Mouse (Mus musculus) heart, postnatal 14 days (tissue): Measurements from ENCODE around the gene E130309D02Rik. TPM values are rescaled to one million over a fixed set of nuclear protein-coding genes. Genes with fewer than 3 reads are reported as not detected.

ENCODE experiments used
- DNase-seq, 2 experiments: peaks; one replicate each; pipeline ENCODE4 v3.0.0; 2021 to 2022
- intact Hi-C: fragments of 180-260 bp; cut with DNase I; formaldehyde crosslinking; loops from one replicate; pipeline ENCODE4 v1.15.1; 2025
- total RNA-seq, 2 experiments: library from RNA; stranded (reverse); gene quantifications; 2 replicates each; pipeline ENCODE4 v1.2.3; 2021

Gene E130309D02Rik
- total RNA-seq, 2 experiments from 2014 or later, result 15.2 to 16.6 TPM

- DNase-seq, result no peak
- intact Hi-C loops, result loop anchor here (5.0 kb wide), 1 partner anchor 72 kb away; no protein-coding TSS in a partner anchor
Measured at GRCm38 (mm10) chr5:143314183-143314729, 904 bp downstream of the E130309D02Rik start.

- peak; percentile 73 to 86 for DNase-seq
- intact Hi-C loops, result loop anchor here (5.0 kb wide), 1 partner anchor 70 kb away; no protein-coding TSS in a partner anchor
Measured at GRCm38 (mm10) chr5:143311886-143312285, 3.3 kb downstream of the E130309D02Rik start.

GRCm38 (mm10) chr5:143309916-143310315 lies 5.2 kb downstream of the E130309D02Rik start:
- no peak for DNase-seq
- intact Hi-C loops, result loop anchor here (5.0 kb wide), 1 partner anchor 68 kb away; no protein-coding TSS in a partner anchor

DNA sequence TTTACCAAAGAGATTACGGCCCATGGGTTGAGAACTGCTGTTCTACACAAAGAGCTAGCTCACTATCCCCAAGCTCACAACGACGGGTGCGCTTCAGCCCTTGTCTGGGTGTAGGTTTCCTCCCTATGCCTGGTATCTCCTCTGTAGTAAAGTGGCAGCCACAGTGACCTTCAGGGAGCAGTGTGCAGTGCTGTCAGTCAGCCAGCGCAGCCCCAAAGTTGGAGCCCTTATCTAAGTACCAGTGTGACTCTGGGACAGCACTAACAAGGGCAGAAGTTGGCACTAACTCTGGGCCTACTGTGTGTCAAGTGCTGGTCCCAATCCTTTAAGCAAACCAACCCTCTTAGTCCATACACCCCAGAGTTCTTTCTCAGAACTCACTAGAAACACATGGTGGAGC lies 6.3 kb downstream of the E130309D02Rik start:
- DNase-seq, result peak; percentile 46 to 47

GRCm38 (mm10) chr5:143304251-143304650 lies 10.9 kb downstream of the E130309D02Rik start:
- intact Hi-C loops, result loop anchor here (5.0 kb wide), 1 partner anchor 122 kb away; the partner anchor contains the start of genes Rbak and Spdye4b
- no peak for DNase-seq

More for the DNA sequence above, 6.3 kb downstream of the E130309D02Rik start:
- intact Hi-C loops, result no loop called here

GRCm38 (mm10) chr5:143301296-143301695 lies 13.9 kb downstream of the E130309D02Rik start:
- intact Hi-C loops, result loop anchor here (5.0 kb wide), 1 partner anchor 119 kb away; the partner anchor contains the start of genes Rbak and Spdye4b
- DNase-seq, result peak in 1 of 2 experiments; percentile 24

GRCm38 (mm10) chr5:143299686-143300085 lies 15.5 kb downstream of the E130309D02Rik start:
- peak; percentile 29 to 67 for DNase-seq
- intact Hi-C loops, result loop anchor here (5.0 to 10.0 kb wide), 2 partner anchors 117 to 205 kb away; partner anchors contain the start of genes Rbak and Spdye4b

DNA sequence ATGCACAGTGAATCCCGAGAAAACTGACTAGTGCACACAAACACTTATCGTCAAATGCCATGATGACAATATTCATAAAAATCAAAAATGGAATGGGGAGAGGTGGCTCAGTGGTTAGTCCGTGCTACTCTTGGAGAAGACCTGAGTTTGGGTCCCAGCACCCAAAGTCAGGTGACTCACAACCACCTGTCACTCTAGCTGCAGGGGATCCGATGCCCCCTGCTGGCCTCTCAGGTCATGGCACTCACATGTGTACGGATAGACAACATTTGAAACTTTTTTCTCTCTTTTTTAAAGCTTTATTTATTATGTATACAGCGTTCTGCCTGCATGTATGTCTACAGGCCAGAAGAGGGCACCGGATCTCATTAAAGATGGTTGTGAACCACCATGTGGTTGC lies 16.8 kb downstream of the E130309D02Rik start:
- intact Hi-C loops, result loop anchor here (10.0 kb wide), 1 partner anchor 204 kb away; no protein-coding TSS in a partner anchor
- no peak for DNase-seq

GRCm38 (mm10) chr5:143297986-143298385 lies 17.2 kb downstream of the E130309D02Rik start:
- intact Hi-C loops, result loop anchor here (10.0 kb wide), 1 partner anchor 203 kb away; no protein-coding TSS in a partner anchor
- DNase-seq, result peak in 1 of 2 experiments; percentile 18

- DNase-seq, result no peak
- intact Hi-C loops, result loop anchor here (10.0 kb wide), 1 partner anchor 201 kb away; no protein-coding TSS in a partner anchor
Measured at GRCm38 (mm10) chr5:143295330-143295729, 19.8 kb downstream of the E130309D02Rik start.

DNA sequence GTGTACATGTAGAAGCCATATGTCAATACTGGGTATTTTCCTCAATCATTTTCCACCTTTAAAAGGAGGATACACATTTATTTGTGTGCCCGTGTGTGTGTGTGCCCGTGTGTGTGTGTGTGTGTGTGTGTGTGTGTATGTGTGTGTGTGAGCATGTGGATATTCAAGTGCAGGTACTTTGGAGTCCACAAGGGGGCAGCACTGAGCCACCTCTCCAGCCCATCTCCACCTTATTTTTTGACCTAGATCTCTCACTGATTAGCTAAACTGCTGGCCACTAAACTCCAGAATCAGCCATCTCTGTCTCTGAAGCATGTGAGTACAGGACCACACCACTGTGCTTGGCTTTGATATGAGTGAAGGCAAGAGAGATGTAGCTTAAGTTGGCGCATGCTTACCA lies 20.3 kb downstream of the E130309D02Rik start:
- intact Hi-C loops, result loop anchor here (10.0 kb wide), 1 partner anchor 200 kb away; no protein-coding TSS in a partner anchor
- DNase-seq, result no peak

DNA sequence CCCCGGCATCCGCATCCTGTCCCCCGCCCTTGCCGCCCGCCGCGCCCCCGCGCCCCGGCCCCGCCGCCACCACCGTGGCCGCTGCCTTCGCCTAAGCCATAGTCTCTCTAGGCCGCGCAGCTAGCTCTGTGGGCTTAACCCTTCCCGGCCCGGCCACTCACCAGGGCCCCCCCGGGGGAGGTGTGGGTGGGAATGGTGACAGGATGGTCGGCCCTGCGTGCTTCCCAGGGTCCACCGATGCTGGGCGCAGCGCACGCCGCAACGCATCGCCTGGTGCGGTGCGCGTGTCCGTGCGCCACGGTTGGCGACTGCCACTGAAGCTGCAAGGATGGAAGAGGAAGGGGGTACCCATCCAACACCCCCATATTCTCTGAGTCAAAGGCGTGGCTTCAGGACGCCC lies 21.8 kb downstream of the E130309D02Rik start, which contains the start of gene Zfp853:
Gene Zfp853 (minus strand): TSS at position 220 of the 400 bp plus-strand sequence.
- no peak for DNase-seq
- intact Hi-C loops, result loop anchor here (10.0 kb wide), 1 partner anchor 199 kb away; no protein-coding TSS in a partner anchor

- DNase-seq, result no peak
- intact Hi-C loops, result loop anchor here (10.0 kb wide), 1 partner anchor 198 kb away; no protein-coding TSS in a partner anchor
Measured at GRCm38 (mm10) chr5:143292879-143293278, 22.3 kb downstream of the E130309D02Rik start.

DNA sequence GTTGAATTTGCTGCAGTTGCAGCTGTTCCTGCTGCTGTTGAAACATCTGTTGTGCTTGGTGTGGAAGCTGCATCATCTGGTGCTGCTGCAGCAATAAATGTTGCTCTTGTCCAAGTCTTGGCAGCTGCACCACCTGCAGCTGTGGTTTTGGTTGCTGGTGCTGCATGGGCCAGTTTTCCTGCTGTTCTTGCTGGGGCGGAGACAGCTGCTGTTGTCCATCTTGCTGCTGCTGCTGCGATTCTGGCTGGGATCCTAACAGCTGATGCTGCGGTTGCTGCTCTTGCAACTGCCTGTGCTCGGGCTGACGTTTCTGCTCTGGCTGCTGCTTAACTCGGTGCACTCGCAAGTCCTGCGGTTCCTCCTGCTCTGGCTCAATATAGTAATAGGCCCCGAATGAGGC lies 25.9 kb downstream of the E130309D02Rik start:
- intact Hi-C loops, result no loop called here
- no peak for DNase-seq

DNA sequence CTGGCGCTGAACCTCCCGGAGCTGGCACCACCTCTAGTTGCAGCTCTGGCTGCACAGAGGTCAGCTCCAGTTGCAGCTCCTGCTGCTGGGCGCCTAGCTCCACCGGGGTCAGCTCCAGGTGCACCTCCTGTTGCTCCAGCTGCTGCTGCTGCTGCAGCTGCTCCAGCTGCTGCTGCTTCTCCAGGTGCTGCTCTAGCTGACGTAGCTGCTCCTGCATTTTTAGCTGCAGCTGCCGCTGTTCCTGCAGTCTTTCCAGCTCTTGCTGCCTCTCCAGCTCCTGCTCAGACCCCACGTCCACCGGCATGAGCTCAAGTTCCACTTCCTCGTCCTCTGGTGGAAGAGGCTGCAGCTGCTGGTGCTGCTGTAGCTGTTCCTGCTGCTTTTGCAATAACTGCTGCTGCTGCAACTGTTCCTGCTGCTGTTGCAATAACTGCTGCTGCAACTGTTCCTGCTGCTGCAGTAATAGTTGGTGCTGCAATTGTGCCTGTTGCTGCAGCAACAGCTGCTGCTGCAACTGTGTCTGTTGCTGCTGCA lies 26.7 kb downstream of the E130309D02Rik start:
- DNase-seq, result no peak
- intact Hi-C loops, result no loop called here

GRCm38 (mm10) chr5:143287774-143288328 lies 27.3 kb downstream of the E130309D02Rik start:
- intact Hi-C loops, result no loop called here
- DNase-seq, result no peak

- DNase-seq, result no peak
- intact Hi-C loops, result no loop called here
Measured at GRCm38 (mm10) chr5:143284762-143285161, 30.4 kb downstream of the E130309D02Rik start.

DNA sequence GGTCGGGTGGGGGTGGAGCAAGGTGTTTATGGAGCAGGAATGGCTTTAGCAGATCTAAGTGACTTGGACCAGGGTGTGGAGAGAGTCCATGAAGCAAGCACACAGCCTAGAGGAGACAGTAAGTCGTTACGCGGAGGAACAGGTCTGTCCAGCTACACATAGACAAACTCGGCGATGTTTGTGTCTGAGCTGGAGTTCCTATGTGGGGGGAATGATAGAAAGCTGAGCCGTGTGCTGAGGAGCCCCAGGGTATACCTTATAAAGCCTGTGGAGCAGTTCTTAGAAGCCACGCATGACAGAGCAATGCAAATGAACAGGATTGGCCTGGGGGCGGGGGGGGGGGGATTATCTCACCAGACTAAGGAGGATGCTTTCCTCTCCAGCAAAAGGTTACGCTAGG lies 35.9 kb downstream of the E130309D02Rik start:
- intact Hi-C loops, result no loop called here

GRCm38 (mm10) chr5:143275761-143276160 lies 39.4 kb downstream of the E130309D02Rik start:
- no peak for DNase-seq
- intact Hi-C loops, result no loop called here

More for the DNA sequence above, 35.9 kb downstream of the E130309D02Rik start:
- no peak for DNase-seq

GRCm38 (mm10) chr5:143272540-143273330 lies 42.4 kb downstream of the E130309D02Rik start:
- no peak for DNase-seq
- intact Hi-C loops, result no loop called here
